Mouse (Mus musculus): ENCODE measurements around the gene Epha2.

- TF ChIP-seq POLR2A (IDR thresholded peaks at IDR 0.05; ENCODE audit: borderline replicate concordance, control insufficient read depth, low read depth, low read length) = no peak
- TF ChIP-seq CTCF (IDR thresholded peaks at IDR 0.05; ENCODE audit: control insufficient read depth, insufficient read depth, low read length) = no peak
Observed at GRCm38 (mm10) chr4:141341477-141341876, 40.4 kb downstream of the Epha2 start.
